Mouse (Mus musculus): ENCODE measurements around the gene Clps.

DNA sequence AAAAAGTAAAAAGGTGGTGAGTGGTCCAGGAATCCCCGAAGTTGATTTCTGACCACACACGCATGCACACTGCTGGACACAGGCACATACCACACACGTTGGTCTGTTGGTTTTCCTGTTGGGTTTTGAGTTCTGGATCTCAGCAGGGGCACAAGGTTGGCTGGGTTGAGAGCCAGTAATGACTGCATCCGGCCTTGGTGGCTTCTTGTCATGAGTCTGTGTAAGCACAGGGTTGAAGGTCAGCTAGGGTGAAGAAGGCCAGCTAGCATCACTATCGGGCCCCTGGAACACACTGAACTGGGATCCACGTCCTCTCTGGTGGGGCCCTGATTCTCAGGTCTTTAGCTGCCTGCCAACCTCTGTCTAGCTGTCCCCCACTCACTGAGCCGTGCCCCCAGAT is 12.0 kb upstream of the Clps start:
- TF ChIP-seq NELFE (IDR thresholded peaks at IDR 0.05; ENCODE audit: low read depth, low read length), result no peak
- TF ChIP-seq GABPA (IDR thresholded peaks at IDR 0.05; ENCODE audit: low read depth, low read length), result no peak
- TF ChIP-seq POLR2A (IDR thresholded peaks at IDR 0.05; ENCODE audit: control insufficient read depth in 1 of 2, insufficient read depth in 1 of 2, low read depth in 1 of 2, low read length in 2 of 2, poor library complexity in 1 of 2), result no peak
- TF ChIP-seq CHD2 (IDR thresholded peaks at IDR 0.05; ENCODE audit: low read length), result no peak
- no peak for TF ChIP-seq EP300 (IDR thresholded peaks at IDR 0.05; ENCODE audit: low read depth in 1 of 2, low read length in 2 of 2)
